ENCODE assay signal across 11 mouse cellular contexts in the genomic region with DNA sequence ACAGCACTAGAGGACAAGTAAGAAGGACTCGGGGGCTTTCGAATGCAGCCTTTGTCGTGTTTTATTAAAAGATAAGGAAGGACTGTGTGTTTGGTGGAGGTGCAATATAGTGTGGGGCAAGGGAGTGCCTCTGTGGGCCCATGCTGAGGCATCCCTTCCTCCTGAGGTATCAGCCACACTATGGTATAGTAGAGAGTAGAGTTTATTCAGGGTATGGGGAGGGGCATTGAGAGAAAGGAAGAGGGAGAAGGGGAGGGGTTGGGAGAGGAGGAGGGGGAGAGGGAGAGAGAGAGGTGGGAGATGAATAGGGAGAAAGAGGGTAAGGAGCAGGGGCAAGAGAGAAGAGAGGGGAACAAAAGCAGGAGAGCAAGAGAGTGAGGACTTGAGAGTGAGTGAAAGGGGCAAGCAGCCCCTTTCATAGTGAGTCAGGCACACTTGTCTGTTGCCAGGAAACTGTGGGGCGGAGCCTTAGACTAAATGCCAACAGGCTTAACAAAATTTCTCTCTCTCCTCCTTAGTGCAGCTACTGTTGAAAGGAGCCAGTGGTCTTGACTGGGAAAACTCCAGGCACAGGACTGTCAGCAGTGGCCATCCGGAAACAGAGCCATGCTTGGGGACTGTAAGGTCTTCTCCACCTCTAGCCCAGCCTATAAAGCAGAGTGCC.
DNase-seq lines count a peak whose midpoint lies in the region; ATAC-seq and TF ChIP-seq lines count a peak whose summit lies in the region.
"Had no signal": no experiment of that assay in that cellular context is flagged by ENCODE, and none has a peak within 500 bp of the region (broad histone marks: within the 10 kb centered on the region; RNA-seq: fewer than 3 reads in every experiment).

No protein-coding gene starts in this region.

- peak overlapping the region; percentile 70 for H3K27ac ChIP-seq in heart, embryonic 16.5 days (ENCODE audit: low read length)
- peak overlapping the region; percentile 66 for H3K27ac ChIP-seq in midbrain, embryonic 16.5 days (ENCODE audit: low read length)
- no peak overlapping the region for H3K27ac ChIP-seq in liver, postnatal 0 days (ENCODE audit: low read depth)
- H3K27ac ChIP-seq: limb, embryonic 12.5 days had no signal

- H3K9me3 ChIP-seq in heart, embryonic 16.5 days (replicated peaks; ENCODE audit: control insufficient read depth, low read length): no peaks in the 10 kb centered on the region
- no peaks in the 10 kb centered on the region for H3K9me3 ChIP-seq in midbrain, embryonic 16.5 days (replicated peaks; ENCODE audit: control insufficient read depth, low read length, poor library complexity, severe bottlenecking)
- no peaks in the 10 kb centered on the region for H3K9me3 ChIP-seq in liver, postnatal 0 days (ENCODE audit: low read length)
- H3K9me3 ChIP-seq: limb, embryonic 12.5 days had no signal

- H3K9ac ChIP-seq in heart, embryonic 16.5 days (ENCODE audit: low read length): no peak overlapping the region
- H3K9ac ChIP-seq in midbrain, embryonic 16.5 days (ENCODE audit: low read depth, low read length): no peak overlapping the region
- H3K9ac ChIP-seq in liver, postnatal 0 days (replicated peaks): no peak overlapping the region
- H3K9ac ChIP-seq: limb, embryonic 12.5 days had no signal

- no peaks in the 10 kb centered on the region for H3K36me3 ChIP-seq in heart, embryonic 16.5 days (ENCODE audit: control insufficient read depth, insufficient read depth)
- H3K36me3 ChIP-seq in midbrain, embryonic 16.5 days (ENCODE audit: control insufficient read depth, insufficient read depth, low read length): no peaks in the 10 kb centered on the region
- no peaks in the 10 kb centered on the region for H3K36me3 ChIP-seq in liver, postnatal 0 days (replicated peaks; ENCODE audit: insufficient read depth, low read length)
- H3K36me3 ChIP-seq: limb, embryonic 12.5 days had no signal

- WGBS in heart, embryonic 16.5 days: 53% methylated on average over 5 of the region's 5 CpGs
- 38% methylated on average over 5 of the region's 5 CpGs for WGBS in midbrain, embryonic 16.5 days
- 78% methylated on average over 5 of the region's 5 CpGs for WGBS in liver, postnatal 0 days (ENCODE audit: insufficient replicate concordance)

- TF ChIP-seq EP300 in liver, postnatal 0 days (IDR thresholded peaks at IDR 0.05; ENCODE audit: low read depth): no peak

- no peaks in the 10 kb centered on the region for H3K27me3 ChIP-seq in heart, embryonic 16.5 days (ENCODE audit: control insufficient read depth, insufficient read depth, low read length)
- no peaks in the 10 kb centered on the region for H3K27me3 ChIP-seq in midbrain, embryonic 16.5 days (ENCODE audit: control insufficient read depth, insufficient read depth, low read depth, low read length)
- H3K27me3 ChIP-seq in liver, postnatal 0 days (ENCODE audit: insufficient read depth, low read length): no peaks in the 10 kb centered on the region
- H3K27me3 ChIP-seq: limb, embryonic 12.5 days had no signal

- TF ChIP-seq CTCF in liver, postnatal 0 days (IDR thresholded peaks at IDR 0.05; ENCODE audit: low read depth): no peak

- no peak overlapping the region for H3K4me3 ChIP-seq in heart, embryonic 16.5 days (ENCODE audit: low read length)
- H3K4me3 ChIP-seq in midbrain, embryonic 16.5 days (ENCODE audit: low read depth, low read length): no peak overlapping the region
- H3K4me3 ChIP-seq in liver, postnatal 0 days (ENCODE audit: low read depth, low read length): no peak overlapping the region
- H3K4me3 ChIP-seq: erythroblast, embryonic 14.5 days; limb, embryonic 12.5 days had no signal

- DNase-seq in heart, postnatal 14 days: no peak
- DNase-seq in embryo, embryonic 11 days: peak; percentile 72
- peak; percentile 20 to 21 for DNase-seq in heart, postnatal 10 days
- DNase-seq in gastrocnemius, adult 8-10 months (ENCODE audit: low spot score in 2 of 2): no peak
- DNase-seq in liver, postnatal 0 days: no peak
- DNase-seq: kidney, postnatal 10 days had no signal

- intact Hi-C loops in heart, postnatal 14 days (cut with DNase I): loop anchor here (10.0 kb wide), 1 partner anchor 147 kb away; a partner anchor contains a TSS
- intact Hi-C loops in heart, postnatal 10 days (cut with DNase I): loop anchor here (2.0 to 10.0 kb wide), 3 partner anchors 125 to 707 kb away; a partner anchor contains a TSS

- peaks cover 21% of the 10 kb centered on the region for H3K4me1 ChIP-seq in heart, embryonic 16.5 days (ENCODE audit: control insufficient read depth, insufficient read depth, low read length)
- peaks cover 12% of the 10 kb centered on the region for H3K4me1 ChIP-seq in midbrain, embryonic 16.5 days (ENCODE audit: control insufficient read depth, insufficient read depth, low read length)
- H3K4me1 ChIP-seq in liver, postnatal 0 days (ENCODE audit: insufficient read depth): no peaks in the 10 kb centered on the region

- H3K4me2 ChIP-seq in heart, embryonic 16.5 days (ENCODE audit: low read depth, low read length): no peak overlapping the region
- H3K4me2 ChIP-seq in midbrain, embryonic 16.5 days (ENCODE audit: low read length): peak overlapping the region; percentile 14; the same call in 1 of the 2 replicates
- no peak overlapping the region for H3K4me2 ChIP-seq in liver, postnatal 0 days (ENCODE audit: low read depth, low read length)
- H3K4me2 ChIP-seq: limb, embryonic 12.5 days had no signal

- 0 out of 2 replicates have a peak, but pooled peaks have one; percentile 25 for ATAC-seq in heart, embryonic 16.5 days (replicated peaks; ENCODE audit: extremely low read depth, insufficient read depth, low FRiP score)
- peak; percentile 70 for ATAC-seq in midbrain, embryonic 16.5 days
- no peak for ATAC-seq in liver, postnatal 0 days
- no peak for ATAC-seq in granulocyte monocyte progenitor cell, adult 5-6 weeks (replicated peaks; ENCODE audit: poor library complexity, severe bottlenecking)

Comparison
In these comparisons a context has a peak if more than half of its experiments do, and no peak if none do; other contexts are left out.
1. DNase-seq: peak in embryo, embryonic 11 days (single experiment) and heart, postnatal 10 days (2 of 2); none in heart, postnatal 14 days (0 of 2), gastrocnemius, adult 8-10 months (0 of 2) and liver, postnatal 0 days (single experiment).
2. ATAC-seq: peak in heart, embryonic 16.5 days (single experiment) and midbrain, embryonic 16.5 days (single experiment); none in liver, postnatal 0 days (single experiment) and granulocyte monocyte progenitor cell, adult 5-6 weeks (single experiment).